Mouse (Mus musculus): ENCODE measurements around the gene Rabl3.

DNA sequence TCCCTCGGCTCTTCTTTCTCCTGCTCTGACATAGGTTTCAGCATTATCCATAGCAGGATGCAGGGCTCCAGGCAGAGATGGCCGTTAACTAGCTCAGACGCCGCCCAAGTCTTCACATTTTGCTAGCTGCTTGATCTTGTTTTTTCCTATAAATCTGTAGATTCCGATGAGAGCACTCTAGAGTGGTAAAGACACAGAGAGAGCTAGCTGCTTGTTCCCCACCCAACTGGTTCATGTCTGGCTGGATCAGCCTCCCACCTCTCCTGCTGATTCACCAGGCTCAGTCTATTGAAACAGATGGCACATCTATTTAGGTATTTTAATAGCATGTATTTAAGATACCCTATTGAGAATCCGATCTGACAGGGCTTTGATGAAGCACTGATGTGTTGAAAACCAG is 44.7 kb upstream of the Rabl3 start:
- TF ChIP-seq CTCF (IDR thresholded peaks at IDR 0.05; ENCODE audit: extremely low read depth, insufficient read depth, insufficient read length, insufficient replicate concordance) (no peak), POLR2A (IDR thresholded peaks at IDR 0.05; ENCODE audit: low read depth, low read length) (no peak)
